Mouse (Mus musculus): ENCODE data around the gene Alkbh3. TPM values are rescaled to one million over a fixed set of nuclear protein-coding genes. Genes with fewer than 3 reads are reported as not detected.

Gene Alkbh3
- polyA plus RNA-seq, 1 experiment from 2014 or later: 70.1 TPM

DNA sequence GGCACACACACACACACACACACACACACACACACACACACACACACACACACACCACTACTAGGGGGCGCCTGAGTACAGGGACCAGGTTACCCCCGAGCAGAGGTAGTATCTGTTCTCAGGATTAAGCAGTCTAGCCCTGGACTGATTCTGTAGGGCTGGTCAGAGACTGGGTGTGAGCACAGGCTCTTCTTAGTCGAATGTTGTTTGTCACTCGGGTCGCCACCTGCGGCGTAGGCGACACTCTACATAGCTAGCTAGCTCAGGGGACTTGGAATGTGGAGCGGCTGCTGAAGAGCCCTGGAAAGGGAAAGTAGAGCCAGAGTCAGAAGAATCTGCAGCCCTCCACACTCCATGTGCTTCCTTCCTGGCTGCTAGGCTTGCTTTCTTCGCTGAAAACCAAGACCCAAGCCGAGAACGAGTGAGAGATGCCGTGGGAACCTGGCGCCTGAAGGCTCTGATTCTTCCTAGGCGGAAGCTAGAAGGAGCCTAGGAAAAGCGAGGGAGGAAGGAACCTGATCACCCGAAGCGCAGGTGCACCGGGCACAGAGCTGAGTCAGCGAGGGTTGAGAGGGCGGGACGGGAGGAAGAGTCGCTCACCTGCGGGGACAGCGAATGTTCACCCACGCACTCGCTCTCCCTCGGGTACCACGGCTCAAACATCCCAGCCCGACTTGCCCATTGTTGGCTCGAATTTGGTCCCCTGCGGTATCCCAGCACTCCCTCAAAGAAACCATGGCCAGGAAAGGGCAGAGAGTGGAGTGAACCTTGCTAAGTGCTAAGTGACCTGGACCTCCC, 55.6 kb downstream of the Alkbh3 start:
- Histone ChIP-seq H3K36me3 (ENCODE audit: control insufficient read depth, insufficient read depth, low read length) (no peaks in the 10 kb centered on the region), H3K27me3 (ENCODE audit: control insufficient read depth, insufficient read depth, low read length) (0 out of 2 replicates have a peak, but pooled peaks cover 5% of the 10 kb centered on the region), H3K9ac (replicated peaks; ENCODE audit: low read depth, low read length) (peak overlapping the region; percentile 2; the same call in 1 of the 2 replicates), H3K4me1 (ENCODE audit: control insufficient read depth, insufficient read depth, low read length) (peaks cover 11% of the 10 kb centered on the region), H3K9me3 (ENCODE audit: control insufficient read depth, low read depth, low read length) (no peaks in the 10 kb centered on the region), H3K27ac (ENCODE audit: low read length) (0 out of 2 replicates have a peak overlapping the region, but pooled peaks have one; percentile 2), H3K4me2 (replicated peaks; ENCODE audit: low read depth, low read length) (peak overlapping the region; percentile 95), H3K4me3 (ENCODE audit: low read depth, low read length) (peak overlapping the region; percentile 69)
- 2% methylated on average over 32 of the region's 32 CpGs for WGBS
- ATAC-seq (ENCODE audit: insufficient number of reproducible peaks, insufficient read depth, low FRiP score, low read depth): no peak

DNA sequence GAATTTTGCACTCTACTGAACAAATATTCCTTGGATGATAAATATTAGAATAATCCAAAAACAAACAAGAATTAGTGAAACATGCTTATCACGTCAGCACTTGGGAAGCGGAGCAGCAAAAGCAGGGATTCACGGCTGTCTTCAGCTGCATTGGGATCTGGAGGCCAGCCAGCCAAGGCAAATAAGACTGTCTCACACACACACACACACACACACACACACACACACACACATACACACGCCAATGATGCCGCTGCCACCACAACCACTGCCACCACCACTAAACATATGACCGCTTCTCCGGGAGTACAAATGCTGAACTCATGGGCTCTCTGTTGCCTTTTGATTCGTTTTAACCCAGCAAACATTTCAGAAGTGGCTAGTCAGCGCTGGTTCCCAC, 56.9 kb downstream of the Alkbh3 start:
- H3K4me1 ChIP-seq (ENCODE audit: control insufficient read depth, insufficient read depth, low read length): peaks cover 11% of the 10 kb centered on the region
- H3K27me3 ChIP-seq (ENCODE audit: control insufficient read depth, insufficient read depth, low read length): 0 out of 2 replicates have a peak, but pooled peaks cover 5% of the 10 kb centered on the region
- H3K36me3 ChIP-seq (ENCODE audit: control insufficient read depth, insufficient read depth, low read length): no peaks in the 10 kb centered on the region
- H3K27ac ChIP-seq (ENCODE audit: low read length): no peak overlapping the region
- no peak for ATAC-seq (ENCODE audit: insufficient number of reproducible peaks, insufficient read depth, low FRiP score, low read depth)
- no peak overlapping the region for H3K4me2 ChIP-seq (replicated peaks; ENCODE audit: low read depth, low read length)
- no peak overlapping the region for H3K4me3 ChIP-seq (ENCODE audit: low read depth, low read length)
- H3K9me3 ChIP-seq (ENCODE audit: control insufficient read depth, low read depth, low read length): no peaks in the 10 kb centered on the region
- 69% methylated on average over 9 of the region's 9 CpGs for WGBS
- H3K9ac ChIP-seq (replicated peaks; ENCODE audit: low read depth, low read length): no peak overlapping the region

GRCm38 (mm10) chr2:93946976-93947375, 63.6 kb downstream of the Alkbh3 start:
- Histone ChIP-seq H3K4me3 (ENCODE audit: low read depth, low read length) (no peak overlapping the region), H3K4me1 (ENCODE audit: control insufficient read depth, insufficient read depth, low read length) (peaks cover 2% of the 10 kb centered on the region; the same call in 1 of the 2 replicates), H3K4me2 (replicated peaks; ENCODE audit: low read depth, low read length) (no peak overlapping the region), H3K36me3 (ENCODE audit: control insufficient read depth, insufficient read depth, low read length) (no peaks in the 10 kb centered on the region), H3K9ac (replicated peaks; ENCODE audit: low read depth, low read length) (no peak overlapping the region), H3K9me3 (ENCODE audit: control insufficient read depth, low read depth, low read length) (0 out of 2 replicates have a peak, but pooled peaks cover 4% of the 10 kb centered on the region), H3K27me3 (ENCODE audit: control insufficient read depth, insufficient read depth, low read length) (no peaks in the 10 kb centered on the region), H3K27ac (ENCODE audit: low read length) (no peak overlapping the region)
- no peak for ATAC-seq (ENCODE audit: insufficient number of reproducible peaks, insufficient read depth, low FRiP score, low read depth)
- 73% methylated on average over 5 of the region's 5 CpGs for WGBS

DNA sequence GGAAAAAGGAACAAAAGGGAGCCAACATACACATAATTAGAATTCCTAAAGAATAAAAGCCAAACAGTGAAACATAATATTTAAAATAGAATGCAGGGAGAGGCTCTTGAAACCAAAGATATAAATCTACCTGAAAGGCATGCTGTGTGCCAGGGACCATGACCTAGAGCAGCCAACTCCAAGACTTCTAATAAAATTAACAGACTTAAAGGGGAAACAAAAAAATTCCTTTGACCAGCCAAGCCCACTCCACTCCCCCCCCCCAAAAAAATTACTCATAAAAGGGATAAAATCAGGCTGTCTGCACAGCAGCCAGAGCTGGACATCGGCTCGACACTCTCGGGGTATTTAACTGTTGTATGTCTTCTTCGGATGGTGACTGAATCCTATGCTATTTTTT, 65.8 kb downstream of the Alkbh3 start:
- ATAC-seq (ENCODE audit: insufficient number of reproducible peaks, insufficient read depth, low FRiP score, low read depth): no peak
- Histone ChIP-seq H3K36me3 (ENCODE audit: control insufficient read depth, insufficient read depth, low read length) (no peaks in the 10 kb centered on the region), H3K27ac (ENCODE audit: low read length) (no peak overlapping the region), H3K4me3 (ENCODE audit: low read depth, low read length) (no peak overlapping the region), H3K4me1 (ENCODE audit: control insufficient read depth, insufficient read depth, low read length) (peaks cover 7% of the 10 kb centered on the region; the same call in 1 of the 2 replicates), H3K9ac (replicated peaks; ENCODE audit: low read depth, low read length) (no peak overlapping the region), H3K27me3 (ENCODE audit: control insufficient read depth, insufficient read depth, low read length) (no peaks in the 10 kb centered on the region), H3K9me3 (ENCODE audit: control insufficient read depth, low read depth, low read length) (0 out of 2 replicates have a peak, but pooled peaks cover 4% of the 10 kb centered on the region), H3K4me2 (replicated peaks; ENCODE audit: low read depth, low read length) (no peak overlapping the region)
- 82% methylated on average over 4 of the region's 4 CpGs for WGBS

DNA sequence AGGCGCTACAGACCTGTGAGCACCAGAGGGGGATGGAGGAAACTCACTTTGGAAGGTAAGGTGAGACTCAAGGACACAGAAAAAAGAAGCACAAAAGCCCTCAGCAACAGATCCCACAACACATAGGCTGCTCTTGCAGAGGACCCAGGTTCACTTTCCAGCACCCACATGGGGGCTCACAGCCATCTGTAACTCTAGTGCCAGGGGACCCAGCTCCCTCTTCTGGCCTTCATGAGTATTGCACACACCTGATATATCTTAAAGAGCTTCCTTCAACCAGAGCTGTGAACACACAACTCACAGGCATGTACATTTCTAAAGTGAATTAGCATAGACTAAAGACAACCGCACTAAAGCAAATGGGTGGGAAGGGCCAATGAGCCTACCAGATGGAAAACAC, 66.5 kb downstream of the Alkbh3 start:
- Histone ChIP-seq H3K4me1 (ENCODE audit: control insufficient read depth, insufficient read depth, low read length) (peaks cover 7% of the 10 kb centered on the region; the same call in 1 of the 2 replicates), H3K9me3 (ENCODE audit: control insufficient read depth, low read depth, low read length) (0 out of 2 replicates have a peak, but pooled peaks cover 4% of the 10 kb centered on the region), H3K27me3 (ENCODE audit: control insufficient read depth, insufficient read depth, low read length) (no peaks in the 10 kb centered on the region), H3K4me3 (ENCODE audit: low read depth, low read length) (no peak overlapping the region), H3K4me2 (replicated peaks; ENCODE audit: low read depth, low read length) (no peak overlapping the region), H3K27ac (ENCODE audit: low read length) (no peak overlapping the region), H3K9ac (replicated peaks; ENCODE audit: low read depth, low read length) (no peak overlapping the region), H3K36me3 (ENCODE audit: control insufficient read depth, insufficient read depth, low read length) (no peaks in the 10 kb centered on the region)
- 91% methylated on average over 2 of the region's 2 CpGs for WGBS
- ATAC-seq (ENCODE audit: insufficient number of reproducible peaks, insufficient read depth, low FRiP score, low read depth): no peak

DNA sequence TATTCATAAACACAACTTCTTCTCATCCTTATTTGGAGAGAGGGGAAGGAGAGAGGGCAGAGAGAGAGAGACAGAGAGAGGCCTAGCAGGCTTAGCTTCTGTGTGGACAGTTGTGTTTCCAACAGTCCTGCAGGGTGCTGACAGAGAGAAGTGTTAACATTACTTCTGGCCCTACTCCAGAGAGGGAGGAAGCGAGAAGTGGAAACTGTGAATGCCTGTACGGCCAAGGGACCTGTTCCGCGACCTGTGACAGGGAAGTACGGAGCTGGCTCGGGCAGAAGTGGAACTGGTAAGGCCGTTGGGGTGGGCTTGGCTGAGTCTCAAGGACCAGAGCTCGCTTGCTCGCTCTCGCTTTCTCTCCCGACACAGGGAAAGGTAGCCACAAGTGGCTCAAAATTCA, 68.9 kb downstream of the Alkbh3 start:
- H3K4me2 ChIP-seq (replicated peaks; ENCODE audit: low read depth, low read length): no peak overlapping the region
- peaks cover 7% of the 10 kb centered on the region; the same call in 1 of the 2 replicates for H3K4me1 ChIP-seq (ENCODE audit: control insufficient read depth, insufficient read depth, low read length)
- H3K27me3 ChIP-seq (ENCODE audit: control insufficient read depth, insufficient read depth, low read length): no peaks in the 10 kb centered on the region
- 0 out of 2 replicates have a peak, but pooled peaks cover 4% of the 10 kb centered on the region for H3K9me3 ChIP-seq (ENCODE audit: control insufficient read depth, low read depth, low read length)
- WGBS: 63% methylated on average over 11 of the region's 11 CpGs
- ATAC-seq (ENCODE audit: insufficient number of reproducible peaks, insufficient read depth, low FRiP score, low read depth): no peak
- peak overlapping the region; percentile 15; the same call in 1 of the 2 replicates for H3K27ac ChIP-seq (ENCODE audit: low read length)
- no peak overlapping the region for H3K9ac ChIP-seq (replicated peaks; ENCODE audit: low read depth, low read length)
- H3K36me3 ChIP-seq (ENCODE audit: control insufficient read depth, insufficient read depth, low read length): no peaks in the 10 kb centered on the region
- no peak overlapping the region for H3K4me3 ChIP-seq (ENCODE audit: low read depth, low read length)

DNA sequence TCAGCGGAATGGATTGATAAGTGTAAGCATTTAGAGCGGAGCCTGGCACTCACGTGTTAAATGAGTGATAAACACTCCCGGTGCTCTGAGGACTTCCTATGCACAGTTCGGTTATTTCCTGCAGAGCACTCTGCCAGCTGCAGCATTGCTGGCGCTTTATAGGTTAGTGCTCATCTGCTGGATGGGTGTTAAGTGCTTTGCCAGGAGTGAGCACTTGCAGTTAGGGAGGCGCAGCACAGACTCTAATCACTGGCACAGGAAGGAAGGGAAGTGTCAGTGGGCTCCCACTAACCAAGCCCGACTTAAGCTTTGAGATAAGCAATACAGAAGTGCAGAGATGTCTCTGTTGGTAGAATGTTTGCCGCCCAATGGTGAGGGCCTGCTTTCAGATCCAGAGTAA, 72.1 kb downstream of the Alkbh3 start:
- ATAC-seq (ENCODE audit: insufficient number of reproducible peaks, insufficient read depth, low FRiP score, low read depth): no peak
- Histone ChIP-seq H3K4me2 (replicated peaks; ENCODE audit: low read depth, low read length) (no peak overlapping the region), H3K36me3 (ENCODE audit: control insufficient read depth, insufficient read depth, low read length) (no peaks in the 10 kb centered on the region), H3K4me3 (ENCODE audit: low read depth, low read length) (no peak overlapping the region), H3K4me1 (ENCODE audit: control insufficient read depth, insufficient read depth, low read length) (peaks cover 7% of the 10 kb centered on the region; the same call in 1 of the 2 replicates), H3K9me3 (ENCODE audit: control insufficient read depth, low read depth, low read length) (0 out of 2 replicates have a peak, but pooled peaks cover 1% of the 10 kb centered on the region), H3K9ac (replicated peaks; ENCODE audit: low read depth, low read length) (no peak overlapping the region), H3K27me3 (ENCODE audit: control insufficient read depth, insufficient read depth, low read length) (no peaks in the 10 kb centered on the region), H3K27ac (ENCODE audit: low read length) (no peak overlapping the region)
- WGBS: 54% methylated on average over 9 of the region's 9 CpGs
